Mouse (Mus musculus) embryonic fibroblast, embryonic 13.5 days (primary cell): ENCODE results near the gene Sos2. TPM values are rescaled to one million over a fixed set of nuclear protein-coding genes. Genes with fewer than 3 reads are reported as not detected.

ENCODE experiments used
- H3K27ac ChIP-seq: 2 replicates; pipeline ENCODE4 v1.5.1; 2012; ENCODE audit warnings: low read length, control low read depth, inconsistent platforms; ENCODE audit not compliant: insufficient read depth
- H3K4me1 ChIP-seq: 2 replicates; pipeline ENCODE4 v1.6.1; 2011; ENCODE audit warnings: low read length; ENCODE audit not compliant: control insufficient read depth, insufficient read depth
- H3K4me3 ChIP-seq: 2 replicates; pipeline ENCODE4 v1.5.1; 2011; ENCODE audit warnings: mild to moderate bottlenecking, control low read depth, low read length; ENCODE audit not compliant: insufficient read depth
- CTCF ChIP-seq: IDR thresholded peaks from 2 replicates; pipeline ENCODE4 v1.5.1; 2011; ENCODE audit warnings: mild to moderate bottlenecking, control low read depth, low read length, moderate library complexity, borderline replicate concordance; ENCODE audit not compliant: insufficient read depth
- POLR2A ChIP-seq: IDR thresholded peaks from 2 replicates; pipeline ENCODE4 v1.6.1; 2011; ENCODE audit warnings: low read depth, mild to moderate bottlenecking, control low read depth, low read length, moderate library complexity
- polyA plus RNA-seq: library from polyadenylated mRNA; stranded (reverse); fragments of >200 nt; gene quantifications from 2 replicates; pipeline ENCODE4 v1.2.4, GENCODE M21; 2011; ENCODE audit warnings: low read depth; ENCODE audit not compliant: missing spikeins, insufficient read length

Sos2 gene
- polyA plus RNA-seq, 1 experiment, result 19.4 TPM

DNA sequence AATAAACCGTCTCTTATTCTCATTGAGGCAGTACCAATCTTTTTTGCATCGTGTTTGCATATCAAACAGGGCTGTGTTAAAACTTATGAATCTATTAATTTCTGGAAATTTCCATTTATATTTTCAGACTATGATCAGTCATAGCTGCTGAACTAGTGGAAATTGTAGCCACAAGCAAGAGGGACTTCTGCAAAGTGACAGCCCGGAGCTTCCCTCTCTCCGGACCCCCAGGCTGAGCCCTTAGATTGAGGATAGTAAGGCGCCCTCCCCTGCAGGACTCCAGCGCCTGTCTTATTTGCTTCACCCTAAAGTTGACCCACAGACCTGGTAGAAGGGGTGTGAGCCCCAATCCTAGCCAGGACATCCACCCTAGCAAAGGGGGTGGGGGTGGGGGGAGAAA is 136.7 kb downstream of the Sos2 start:
- H3K4me3 ChIP-seq, result no peak overlapping the region
- TF ChIP-seq POLR2A (no peak), CTCF (no peak)
- no peak overlapping the region for H3K27ac ChIP-seq
- peaks cover 5% of the 10 kb centered on the region; the same call in 1 of the 2 replicates for H3K4me1 ChIP-seq

DNA sequence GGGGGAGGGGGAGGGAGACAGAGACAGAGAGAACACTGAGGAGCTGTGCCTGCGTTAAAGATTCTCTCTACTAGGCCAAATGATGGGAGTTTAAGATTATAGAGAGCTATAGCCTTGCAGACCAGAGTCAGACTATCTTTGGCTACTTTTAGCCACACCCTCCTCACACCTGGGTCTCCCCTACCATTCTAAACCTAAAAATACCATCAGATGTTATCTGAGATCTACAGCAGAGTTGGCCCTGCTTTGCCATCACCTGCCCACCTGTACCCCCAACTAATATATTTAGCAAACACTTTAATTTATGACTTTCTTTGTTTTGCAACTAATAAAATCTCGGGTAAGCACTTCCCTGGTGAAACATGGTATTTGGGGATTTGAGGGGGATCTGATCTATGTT is 137.1 kb downstream of the Sos2 start:
- H3K4me1 ChIP-seq, result peaks cover 7% of the 10 kb centered on the region; the same call in 1 of the 2 replicates
- H3K27ac ChIP-seq, result no peak overlapping the region
- H3K4me3 ChIP-seq, result no peak overlapping the region
- no peak for TF ChIP-seq CTCF
- TF ChIP-seq POLR2A, result no peak

DNA sequence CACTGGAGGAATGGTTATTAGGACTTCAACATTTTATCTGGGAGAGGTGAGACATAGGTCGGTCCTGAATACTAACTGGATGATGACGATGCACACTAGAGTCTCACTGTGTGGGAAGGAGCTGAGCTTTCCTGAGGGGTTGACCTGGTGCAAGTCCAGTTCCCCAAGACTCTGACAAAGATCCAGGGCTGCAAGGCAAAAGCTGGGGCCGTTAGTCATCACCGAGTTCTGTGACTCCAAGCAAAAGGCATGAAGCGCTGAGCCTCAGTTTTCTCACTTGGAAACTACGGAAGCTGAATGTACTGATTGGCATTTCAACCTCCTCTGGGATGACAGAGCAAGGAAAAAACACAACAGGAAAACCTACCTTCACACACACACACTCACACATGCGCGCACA is 139.3 kb downstream of the Sos2 start:
- Histone ChIP-seq H3K27ac (peak overlapping the region; percentile 75), H3K4me3 (no peak overlapping the region), H3K4me1 (peaks cover 18% of the 10 kb centered on the region)
- TF ChIP-seq CTCF (no peak), POLR2A (no peak)

DNA sequence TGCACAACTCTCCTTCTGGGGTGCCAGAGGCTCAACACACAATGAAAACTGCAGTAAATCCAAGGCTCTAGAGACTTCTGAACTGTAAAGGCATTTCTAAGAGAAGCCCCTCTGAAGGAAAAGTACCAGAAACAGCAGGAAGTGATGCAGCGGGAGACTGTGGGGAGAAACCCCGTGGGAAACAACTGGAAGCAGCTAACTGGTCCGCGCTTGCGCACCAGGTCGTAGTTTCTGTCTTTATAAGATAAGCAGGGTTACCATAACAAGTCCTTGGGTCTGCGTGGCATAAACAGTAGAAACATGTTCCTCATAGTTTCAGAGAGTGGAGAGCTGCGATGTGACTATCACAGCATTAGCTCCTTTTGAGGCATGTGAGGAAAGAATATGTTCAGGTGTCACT is 140.0 kb downstream of the Sos2 start:
- H3K27ac ChIP-seq, result peak overlapping the region; percentile 75
- peaks cover 21% of the 10 kb centered on the region for H3K4me1 ChIP-seq
- TF ChIP-seq CTCF, result no peak
- TF ChIP-seq POLR2A, result no peak
- no peak overlapping the region for H3K4me3 ChIP-seq

- peak overlapping the region; percentile 98 for H3K27ac ChIP-seq
- peaks cover 23% of the 10 kb centered on the region for H3K4me1 ChIP-seq
- no peak overlapping the region for H3K4me3 ChIP-seq
- TF ChIP-seq POLR2A (no peak; the same call in 1 of the 2 replicates), CTCF (no peak)
These were observed 142.3 kb downstream of the Sos2 start for GRCm38 (mm10) chr12:69539353-69539752.

DNA sequence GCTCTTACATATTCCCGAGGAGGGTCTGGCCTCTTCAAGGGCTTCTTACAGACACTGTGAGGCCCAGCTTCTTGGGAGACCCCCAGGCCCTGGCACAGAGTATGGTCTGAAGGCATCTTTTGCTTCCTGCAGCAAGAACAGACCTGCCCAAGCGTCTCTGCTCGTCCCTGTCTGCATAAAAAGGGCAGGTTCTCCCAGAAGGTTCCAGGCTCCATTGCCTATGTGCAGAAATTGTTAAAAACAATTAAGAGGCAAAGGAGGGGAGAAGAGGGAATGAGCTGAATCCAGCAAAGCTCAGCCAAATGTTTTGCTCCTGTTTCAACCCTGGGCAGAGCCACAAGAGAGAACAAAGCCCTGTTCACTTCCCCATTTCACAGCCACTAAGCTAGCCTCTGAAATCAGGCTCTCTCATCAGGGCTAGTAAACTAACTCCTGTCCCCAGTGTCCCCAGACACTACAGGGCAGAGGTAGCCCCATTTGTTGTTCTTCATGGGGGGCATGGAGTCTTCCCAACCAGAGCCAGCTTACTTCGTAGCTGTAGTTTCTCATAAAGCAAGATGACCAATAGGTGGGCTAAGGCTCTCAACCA is 143.2 kb downstream of the Sos2 start:
- H3K4me1 ChIP-seq, result peaks cover 23% of the 10 kb centered on the region
- no peak overlapping the region for H3K4me3 ChIP-seq
- TF ChIP-seq POLR2A (no peak), CTCF (no peak)
- peak overlapping the region; percentile 98 for H3K27ac ChIP-seq

GRCm38 (mm10) chr12:69537675-69538361 is 143.8 kb downstream of the Sos2 start:
- TF ChIP-seq POLR2A (peak; percentile 25; the same call in 1 of the 2 replicates), CTCF (no peak)
- Histone ChIP-seq H3K4me1 (peaks cover 23% of the 10 kb centered on the region), H3K27ac (peak overlapping the region; percentile 98), H3K4me3 (no peak overlapping the region)

GRCm38 (mm10) chr12:69537243-69537674 is 144.4 kb downstream of the Sos2 start:
- H3K4me1 ChIP-seq, result peaks cover 21% of the 10 kb centered on the region
- no peak for TF ChIP-seq CTCF
- peak; percentile 77 for TF ChIP-seq POLR2A

GRCm38 (mm10) chr12:69536616-69537242 is 144.9 kb downstream of the Sos2 start:
- Histone ChIP-seq H3K4me1 (peaks cover 21% of the 10 kb centered on the region), H3K4me3 (no peak overlapping the region), H3K27ac (peak overlapping the region; percentile 98)
- no peak for TF ChIP-seq CTCF
- TF ChIP-seq POLR2A, result no peak

More at GRCm38 (mm10) chr12:69537243-69537674, 144.4 kb downstream of the Sos2 start:
- Histone ChIP-seq H3K27ac (peak overlapping the region; percentile 98), H3K4me3 (no peak overlapping the region)

Other genes with a start within 250 kb of the Sos2 start
- 14.5 and 14.7 TPM in 2 replicates for gene Vcpkmt, start 98.8 kb downstream of the Sos2 start, polyA plus RNA-seq
- gene L2hgdh, start 43.0 kb upstream of the Sos2 start, polyA plus RNA-seq, result 12.0 and 12.7 TPM in 2 replicates
- gene Atp5s, start 43.1 kb upstream of the Sos2 start, polyA plus RNA-seq, result 14.8 and 17.0 TPM in 2 replicates
- 2.1 and 4.8 TPM in 2 replicates for gene Cdkl1, start 109.4 kb upstream of the Sos2 start, polyA plus RNA-seq
- gene Atl1, start 210.8 kb upstream of the Sos2 start, polyA plus RNA-seq, result 10.4 and 11.5 TPM in 2 replicates
- gene Map4k5, start 211.3 kb upstream of the Sos2 start, polyA plus RNA-seq, result 74.9 and 92.9 TPM in 2 replicates